Mouse (Mus musculus) lung, postnatal 0 days (tissue): ENCODE measurements around the gene 1700030K09Rik.

Experiments used
- CTCF ChIP-seq: IDR thresholded peaks from 2 replicates; pipeline ENCODE4 v1.5.1; 2016; ENCODE audit warnings: antibody characterized with exemption, mild to moderate bottlenecking
- EP300 ChIP-seq: IDR thresholded peaks from 2 replicates; pipeline ENCODE4 v1.6.1; 2016; ENCODE audit warnings: antibody characterized with exemption, mild to moderate bottlenecking, control low read depth

DNA sequence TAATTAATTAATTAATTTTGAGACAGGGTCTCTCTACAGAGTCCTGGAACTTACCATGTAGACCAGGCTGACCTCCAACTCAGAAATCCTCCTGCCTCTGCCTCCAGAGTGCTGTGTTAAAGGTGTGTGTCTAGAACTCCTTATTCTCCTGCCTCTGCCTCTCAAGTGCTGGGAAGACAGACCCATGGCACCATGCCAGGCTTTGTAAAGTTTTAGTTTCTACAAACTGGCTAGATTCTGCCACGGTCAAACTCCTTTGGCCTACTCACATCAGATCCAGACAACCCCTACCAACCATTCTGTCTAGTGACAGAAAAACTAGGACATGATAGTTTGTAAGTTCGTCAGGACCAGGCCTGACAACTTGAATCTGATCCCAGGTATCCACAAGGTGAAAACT lies 47.3 kb downstream of the 1700030K09Rik start:
- TF ChIP-seq EP300 (no peak), CTCF (no peak)
